Mouse (Mus musculus): ENCODE data around the gene Hexim2.

GRCm38 (mm10) chr11:103111301-103111700, 20.9 kb upstream of the Hexim2 start:
- TF ChIP-seq CTCF (IDR thresholded peaks at IDR 0.05; ENCODE audit: borderline replicate concordance, insufficient read depth, low read length) (no peak), POLR2A (IDR thresholded peaks at IDR 0.05; ENCODE audit: low read depth, low read length) (no peak)
